ENCODE assay signal across 9 mouse cellular contexts in the genomic region with DNA sequence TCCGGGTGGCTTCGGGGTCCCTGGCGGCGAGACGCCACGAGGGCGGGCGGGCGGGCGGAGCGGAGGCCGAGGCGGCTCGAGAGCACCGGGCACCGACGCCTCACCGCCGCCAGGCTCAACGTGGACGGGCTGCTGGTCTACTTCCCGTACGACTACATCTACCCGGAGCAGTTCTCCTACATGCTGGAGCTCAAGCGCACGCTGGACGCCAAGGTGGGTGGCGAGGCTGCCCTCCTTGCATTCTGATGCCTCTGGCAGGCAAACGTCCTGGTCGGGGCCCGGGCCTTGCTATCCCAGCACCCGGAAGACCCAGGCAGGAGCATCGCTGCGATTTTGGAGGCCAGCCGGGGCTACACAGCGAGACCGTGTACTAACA. TPM values are rescaled to one million over a fixed set of nuclear protein-coding genes. Genes with fewer than 3 reads are reported as not detected.
DNase-seq lines count a peak whose midpoint lies in the region; ATAC-seq and TF ChIP-seq lines count a peak whose summit lies in the region.
"Had no signal": no experiment of that assay in that cellular context is flagged by ENCODE, and none has a peak within 500 bp of the region (broad histone marks: within the 10 kb centered on the region; RNA-seq: fewer than 3 reads in every experiment).

No protein-coding gene starts in this region.

- ATAC-seq in megakaryocyte, adult 5-6 weeks (ENCODE audit: poor library complexity, severe bottlenecking) = peak; percentile 48

- H3K27ac ChIP-seq in thymus, adult 2 months (ENCODE audit: control insufficient read depth, insufficient read depth, low read length) = no peak overlapping the region
- peak overlapping the region; percentile 84 for H3K27ac ChIP-seq in hindbrain, embryonic 10.5 days

- peaks cover 7% of the 10 kb centered on the region; the same call in 1 of the 2 replicates for H3K4me1 ChIP-seq in thymus, adult 2 months (replicated peaks; ENCODE audit: control insufficient read depth, insufficient read depth, low read length)
- H3K4me1 ChIP-seq in hindbrain, embryonic 10.5 days (replicated peaks) = peaks cover 20% of the 10 kb centered on the region

- peaks cover 18% of the 10 kb centered on the region for H3K36me3 ChIP-seq in thymus, adult 2 months (ENCODE audit: control insufficient read depth, insufficient read depth, low read length)
- peaks cover 46% of the 10 kb centered on the region for H3K36me3 ChIP-seq in hindbrain, embryonic 10.5 days

- no peaks in the 10 kb centered on the region for H3K27me3 ChIP-seq in thymus, adult 2 months (ENCODE audit: control insufficient read depth, insufficient read depth, low read length)
- no peaks in the 10 kb centered on the region for H3K27me3 ChIP-seq in hindbrain, embryonic 10.5 days (ENCODE audit: insufficient read depth, poor library complexity, severe bottlenecking)

- under 1% methylated on average over 37 of the region's 37 CpGs for WGBS in thymus, adult 2 months
- 0% methylated on average over 37 of the region's 37 CpGs for WGBS in hindbrain, embryonic 10.5 days

- H3K4me3 ChIP-seq in thymus, adult 2 months (ENCODE audit: control insufficient read depth, insufficient read depth, low read length) = peak overlapping the region; percentile 79
- H3K4me3 ChIP-seq in hindbrain, embryonic 10.5 days = peak overlapping the region; percentile 96

- TF ChIP-seq POLR2A in thymus, adult 2 months (IDR thresholded peaks at IDR 0.05; ENCODE audit: control insufficient read depth, extremely low read depth, insufficient read depth, low read length, poor library complexity) = no peak

- no peaks in the 10 kb centered on the region for H3K9me3 ChIP-seq in hindbrain, embryonic 10.5 days

- DNase-seq in embryo, embryonic 10 days (ENCODE audit: low spot score) = peak; percentile 37
- no peak for DNase-seq in embryo, embryonic 11 days
- peak; percentile 50 for DNase-seq in thymus, adult 2 months
- no peak for DNase-seq in thymus, postnatal 36 days
- DNase-seq in hindbrain, embryonic 10.5 days (ENCODE audit: low spot score) = no peak
- DNase-seq in retina, embryonic 14.5 days (ENCODE audit: low spot score) = no peak
- DNase-seq in spleen, postnatal 14 days (ENCODE audit: low spot score in 2 of 2) = no peak

- TF ChIP-seq CTCF in thymus, adult 2 months (IDR thresholded peaks at IDR 0.05; ENCODE audit: borderline replicate concordance, control insufficient read depth, extremely low read depth, insufficient read depth, low read length, poor library complexity) = no peak

RNA-seq across cellular contexts. Expression of gene Ercc2, which starts 0.3 kb away (rescaled TPM):
- polyA plus RNA-seq in thymus, adult 2 months (2012; rRNA removed) = 134 and 137 TPM in 2 replicates
- 29.0 and 33.9 TPM in 2 replicates for polyA plus RNA-seq in hindbrain, embryonic 10.5 days (2016; fragmentation: Nextera tagmentation; extraction: Ambion mirVana)
- 4.9 and 5.7 TPM in 2 replicates for total RNA-seq in megakaryocyte, adult 5-6 weeks (2015)
- total RNA-seq in megakaryocyte, adult 5-6 weeks (2017) = 12.6 and 19.2 TPM in 2 replicates

RNA-seq across cellular contexts. Expression of gene Klc3, which starts 21.8 kb away (rescaled TPM):
- polyA plus RNA-seq in thymus, adult 2 months (2012; rRNA removed) = 73.1 and 87.0 TPM in 2 replicates
- polyA plus RNA-seq in hindbrain, embryonic 10.5 days (2016; fragmentation: Nextera tagmentation; extraction: Ambion mirVana) = 2.9 and 7.1 TPM in 2 replicates
- total RNA-seq in megakaryocyte, adult 5-6 weeks (2015) = 0.09 TPM in 1 of 2 replicates, not detected in the other
- not detected in 2 replicates for total RNA-seq in megakaryocyte, adult 5-6 weeks (2017)

RNA-seq across cellular contexts. Expression of gene Ckm, which starts 22.4 kb away (rescaled TPM):
- 19.3 and 332 TPM in 2 replicates for polyA plus RNA-seq in thymus, adult 2 months (2012; rRNA removed)
- not detected in 2 replicates for polyA plus RNA-seq in hindbrain, embryonic 10.5 days (2016; fragmentation: Nextera tagmentation; extraction: Ambion mirVana)
- total RNA-seq in megakaryocyte, adult 5-6 weeks (2015) = 0.14 and 0.18 TPM in 2 replicates
- total RNA-seq in megakaryocyte, adult 5-6 weeks (2017) = 0.26 and 0.45 TPM in 2 replicates
- total RNA-seq: layer of hippocampus, adult 18-20 months had no signal

RNA-seq across cellular contexts. Expression of gene Ppp1r13l, which starts 22.6 kb away (rescaled TPM):
- polyA plus RNA-seq in thymus, adult 2 months (2012; rRNA removed) = 13.6 and 14.2 TPM in 2 replicates
- polyA plus RNA-seq in hindbrain, embryonic 10.5 days (2016; fragmentation: Nextera tagmentation; extraction: Ambion mirVana) = 4.7 and 5.6 TPM in 2 replicates
- 4.1 and 4.2 TPM in 2 replicates for total RNA-seq in megakaryocyte, adult 5-6 weeks (2015)
- 0.45 TPM in 1 of 2 replicates, not detected in the other for total RNA-seq in megakaryocyte, adult 5-6 weeks (2017)

RNA-seq across cellular contexts. Expression of gene Cd3eap, which starts 22.9 kb away (rescaled TPM):
- polyA plus RNA-seq in thymus, adult 2 months (2012; rRNA removed) = 7.5 and 8.0 TPM in 2 replicates
- 18.7 and 24.4 TPM in 2 replicates for polyA plus RNA-seq in hindbrain, embryonic 10.5 days (2016; fragmentation: Nextera tagmentation; extraction: Ambion mirVana)
- 3.4 TPM in 2 replicates for total RNA-seq in megakaryocyte, adult 5-6 weeks (2015)
- total RNA-seq in megakaryocyte, adult 5-6 weeks (2017) = 9.0 and 11.5 TPM in 2 replicates

Comparison
In these comparisons a context has a peak if more than half of its experiments do, and no peak if none do; other contexts are left out.
1. DNase-seq: peak in embryo, embryonic 10 days (single experiment) and thymus, adult 2 months (single experiment); none in embryo, embryonic 11 days (single experiment), thymus, postnatal 36 days (0 of 2), hindbrain, embryonic 10.5 days (single experiment), retina, embryonic 14.5 days (single experiment) and spleen, postnatal 14 days (0 of 2).
2. RNA of gene Ckm, which starts 22.4 kb away (polyA plus RNA-seq): 19.3 to 332 TPM in thymus, adult 2 months; not detected in hindbrain, embryonic 10.5 days; every median in the first group is over 10 times any median in the second.